Mouse (Mus musculus) embryonic fibroblast, embryonic 13.5 days (primary cell): ENCODE measurements around the gene Zfp248. TPM values are rescaled to one million over a fixed set of nuclear protein-coding genes. Genes with fewer than 3 reads are reported as not detected.

Experiments
- H3K27ac ChIP-seq: 2 replicates; pipeline ENCODE4 v1.5.1; 2012; ENCODE audit warnings: low read length, control low read depth, inconsistent platforms; ENCODE audit not compliant: insufficient read depth
- H3K4me1 ChIP-seq: 2 replicates; pipeline ENCODE4 v1.6.1; 2011; ENCODE audit warnings: low read length; ENCODE audit not compliant: control insufficient read depth, insufficient read depth
- H3K4me3 ChIP-seq: 2 replicates; pipeline ENCODE4 v1.5.1; 2011; ENCODE audit warnings: mild to moderate bottlenecking, control low read depth, low read length; ENCODE audit not compliant: insufficient read depth
- CTCF ChIP-seq: IDR thresholded peaks from 2 replicates; pipeline ENCODE4 v1.5.1; 2011; ENCODE audit warnings: mild to moderate bottlenecking, control low read depth, low read length, moderate library complexity, borderline replicate concordance; ENCODE audit not compliant: insufficient read depth
- POLR2A ChIP-seq: IDR thresholded peaks from 2 replicates; pipeline ENCODE4 v1.6.1; 2011; ENCODE audit warnings: low read depth, mild to moderate bottlenecking, control low read depth, low read length, moderate library complexity
- polyA plus RNA-seq: library from polyadenylated mRNA; stranded (reverse); fragments of >200 nt; gene quantifications from 2 replicates; pipeline ENCODE4 v1.2.4, GENCODE M21; 2011; ENCODE audit warnings: low read depth; ENCODE audit not compliant: missing spikeins, insufficient read length

Zfp248 gene
- polyA plus RNA-seq, 1 experiment: 8.6 TPM

GRCm38 (mm10) chr6:118426666-118427065 is 28.7 kb downstream of the Zfp248 start:
- H3K4me3 ChIP-seq: no peak overlapping the region
- no peak overlapping the region for H3K27ac ChIP-seq
- TF ChIP-seq CTCF (no peak), POLR2A (no peak)
- H3K4me1 ChIP-seq: no peaks in the 10 kb centered on the region

DNA sequence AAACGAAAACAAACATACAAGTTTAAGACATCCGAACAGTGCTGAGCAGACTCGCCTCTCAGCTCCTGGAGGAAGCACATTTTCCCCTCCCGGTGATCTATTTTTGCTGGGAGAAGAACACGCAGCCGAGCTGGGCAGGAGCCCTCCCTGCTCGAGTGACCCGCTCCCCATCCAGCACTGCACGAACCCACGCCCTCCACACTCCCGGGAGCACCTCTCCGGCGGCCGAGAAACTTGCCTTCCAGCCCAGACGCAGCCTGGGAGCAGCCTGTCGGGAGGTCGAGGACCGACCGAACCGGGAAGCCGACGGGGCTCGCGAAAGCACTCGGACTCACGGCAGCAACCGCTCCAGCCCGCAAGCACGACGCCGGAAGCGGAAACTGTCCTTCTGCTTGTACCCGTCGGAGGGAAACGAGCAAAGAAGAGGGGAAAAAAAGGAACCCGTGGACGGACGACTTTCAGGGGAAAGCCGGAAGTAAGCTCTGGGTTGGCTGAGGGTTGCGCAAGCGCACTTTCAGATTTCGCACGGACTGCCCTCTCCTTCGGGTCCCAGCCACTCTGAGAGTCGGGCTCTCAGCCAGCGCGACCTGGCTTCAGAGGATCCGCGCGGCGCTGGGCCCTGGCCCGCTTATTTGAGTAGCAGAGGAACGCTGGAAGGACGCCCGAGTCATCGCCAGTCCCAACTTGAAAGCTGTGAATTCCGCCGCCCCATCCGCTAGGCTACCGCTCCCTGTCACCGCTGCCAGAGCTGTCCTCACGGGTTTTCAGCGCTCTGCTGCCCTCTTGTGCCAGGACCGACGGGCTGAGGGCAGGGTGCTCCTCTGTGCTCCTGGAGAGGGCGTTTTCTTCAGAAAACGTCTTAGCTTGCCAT is 36.0 kb downstream of the Zfp248 start, which contains the start of gene Bms1:
Gene Bms1, minus strand, starts transcription at position 425 of the 871 bp plus-strand sequence.
- Histone ChIP-seq H3K4me3 (peak within 1 kb of the TSS; percentile 99), H3K4me1 (no peaks in the 10 kb centered on the region), H3K27ac (peak within 1 kb of the TSS; percentile 82)
- peak; percentile 96 for TF ChIP-seq CTCF
- TF ChIP-seq POLR2A: peak; percentile 90

DNA sequence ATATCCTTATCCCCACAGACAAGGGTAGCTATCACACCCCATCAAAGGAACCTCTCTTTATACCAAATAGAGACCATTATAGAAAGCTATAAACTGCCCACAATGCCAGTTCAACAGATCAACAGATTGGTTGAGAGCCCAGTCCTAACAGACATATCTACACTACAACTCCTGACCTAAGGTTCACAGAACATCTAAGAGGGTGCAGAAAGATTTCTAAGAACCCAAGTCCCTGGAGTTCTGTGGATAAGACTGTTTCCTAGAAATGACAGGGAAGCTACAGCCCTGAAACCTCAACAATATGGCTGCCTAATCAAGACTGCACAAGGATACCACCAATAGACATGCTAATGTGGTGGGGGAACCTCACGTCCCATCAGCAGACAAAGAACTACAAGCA is 44.9 kb downstream of the Zfp248 start:
- H3K27ac ChIP-seq: no peak overlapping the region
- H3K4me3 ChIP-seq: no peak overlapping the region
- H3K4me1 ChIP-seq: no peaks in the 10 kb centered on the region
- no peak for TF ChIP-seq CTCF
- no peak for TF ChIP-seq POLR2A

DNA sequence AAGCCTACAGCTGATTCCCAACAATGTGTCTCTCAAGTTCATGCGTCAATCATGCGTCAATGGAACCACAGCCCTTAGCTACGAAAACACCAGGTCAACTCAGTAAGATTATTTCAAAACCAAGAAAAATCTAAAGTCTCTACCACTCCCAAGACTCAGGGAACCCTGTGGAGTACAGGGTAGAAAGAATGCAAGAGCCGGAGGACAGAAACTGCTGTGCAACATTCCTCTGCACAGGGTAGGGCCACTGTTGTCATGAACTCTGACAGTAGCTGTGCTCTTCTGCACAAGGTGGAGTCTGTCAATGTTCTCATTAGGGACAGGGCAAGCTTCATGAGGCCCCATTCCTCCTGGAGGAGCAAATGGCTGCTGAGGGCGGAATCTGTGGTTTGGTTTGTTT is 46.8 kb downstream of the Zfp248 start:
- Histone ChIP-seq H3K4me3 (no peak overlapping the region), H3K4me1 (no peaks in the 10 kb centered on the region), H3K27ac (no peak overlapping the region)
- TF ChIP-seq POLR2A: no peak
- no peak for TF ChIP-seq CTCF

- Histone ChIP-seq H3K4me3 (no peak overlapping the region), H3K4me1 (no peaks in the 10 kb centered on the region), H3K27ac (no peak overlapping the region)
- TF ChIP-seq POLR2A (no peak), CTCF (no peak)
These were observed 48.9 kb downstream of the Zfp248 start for GRCm38 (mm10) chr6:118406421-118406820.

GRCm38 (mm10) chr6:118390746-118391145 is 64.6 kb downstream of the Zfp248 start:
- Histone ChIP-seq H3K4me3 (no peak overlapping the region), H3K4me1 (peaks cover 2% of the 10 kb centered on the region; the same call in 1 of the 2 replicates), H3K27ac (peak overlapping the region; percentile 47)
- no peak for TF ChIP-seq POLR2A
- no peak for TF ChIP-seq CTCF

GRCm38 (mm10) chr6:118385962-118386361 is 69.4 kb downstream of the Zfp248 start:
- Histone ChIP-seq H3K4me1 (peaks cover 2% of the 10 kb centered on the region; the same call in 1 of the 2 replicates), H3K4me3 (no peak overlapping the region), H3K27ac (no peak overlapping the region)
- TF ChIP-seq POLR2A (no peak), CTCF (no peak)

- Histone ChIP-seq H3K27ac (no peak overlapping the region), H3K4me1 (no peaks in the 10 kb centered on the region), H3K4me3 (no peak overlapping the region)
- TF ChIP-seq CTCF: no peak
- TF ChIP-seq POLR2A: no peak
These were observed 74.1 kb downstream of the Zfp248 start for GRCm38 (mm10) chr6:118381234-118381633.

DNA sequence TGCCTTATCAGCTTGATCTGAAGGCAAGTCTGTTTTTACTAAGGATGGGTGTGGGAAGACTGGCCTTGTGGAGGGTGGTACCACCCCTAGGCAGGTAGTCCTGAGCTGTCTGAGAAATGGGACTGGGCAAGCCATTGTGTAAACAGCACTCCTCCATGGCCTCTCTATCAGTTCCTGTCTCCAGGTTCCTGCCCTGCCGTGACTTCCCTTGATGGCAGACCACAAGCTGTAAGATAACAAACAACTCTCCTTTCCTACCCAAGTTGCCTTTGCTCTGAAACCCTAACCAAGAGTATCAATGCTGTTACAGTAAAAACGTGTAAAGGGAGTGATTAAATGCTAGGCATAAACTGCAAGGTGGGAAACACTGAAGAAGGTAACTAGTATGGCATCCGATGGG is 74.7 kb downstream of the Zfp248 start:
- H3K4me1 ChIP-seq: no peaks in the 10 kb centered on the region
- H3K27ac ChIP-seq: no peak overlapping the region
- TF ChIP-seq CTCF (no peak), POLR2A (no peak)
- H3K4me3 ChIP-seq: no peak overlapping the region

DNA sequence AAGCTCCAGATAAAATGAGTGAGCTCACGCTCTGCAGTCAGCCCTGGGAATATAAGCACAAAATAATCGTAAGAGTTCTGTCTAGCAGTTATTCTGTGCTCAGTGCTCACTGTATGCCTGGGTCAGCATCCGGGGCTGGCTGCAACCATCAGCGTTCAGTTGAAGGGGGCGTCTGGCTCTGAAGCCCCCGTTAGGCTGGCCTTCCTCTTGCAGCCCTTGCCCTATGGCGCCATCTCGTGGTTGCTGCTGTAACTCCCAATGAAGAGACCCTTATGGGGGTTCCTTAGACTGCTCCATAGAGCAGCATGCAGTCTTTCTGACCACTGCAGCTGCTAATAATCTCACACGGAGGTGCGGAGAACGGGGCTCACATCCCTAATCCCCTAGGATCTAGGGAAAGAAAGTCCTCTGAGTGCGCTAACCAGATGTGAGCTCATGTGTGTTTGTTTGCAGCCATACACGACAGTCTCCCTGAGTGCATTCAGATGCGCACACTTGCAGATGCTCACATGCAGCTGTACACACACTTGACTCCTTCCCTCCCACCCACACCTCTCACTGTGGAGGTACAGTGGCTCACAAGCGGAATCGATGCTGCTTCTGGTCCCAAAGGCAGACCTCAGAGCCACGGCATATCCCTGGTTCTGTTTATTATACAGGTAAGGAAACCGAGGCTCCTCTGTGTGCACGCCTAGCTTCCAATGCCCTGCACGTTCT is 75.7 kb downstream of the Zfp248 start:
- no peak overlapping the region for H3K27ac ChIP-seq
- no peaks in the 10 kb centered on the region for H3K4me1 ChIP-seq
- H3K4me3 ChIP-seq: no peak overlapping the region
- TF ChIP-seq CTCF (peak; percentile 88), POLR2A (no peak)
